ENCODE assay signal across 31 mouse cellular contexts in genomic region chr5:103992831-103993230, GRCm38 (mm10). TPM values are rescaled to one million over a fixed set of nuclear protein-coding genes. Genes with fewer than 3 reads are reported as not detected.
"Had no signal": no experiment of that assay in that cellular context is flagged by ENCODE, and none has a peak within 500 bp of the region (broad histone marks: within the 10 kb centered on the region; RNA-seq: fewer than 3 reads in every experiment).

No protein-coding gene starts in this region.

- DNase-seq: gastrocnemius, adult 2 months; gastrocnemius, postnatal 10 days; gastrocnemius, postnatal 25 days; heart, postnatal 14 days; heart, postnatal 4 days; kidney, adult 18-20 months; kidney, adult 8-10 months; kidney, postnatal 10 days; kidney, postnatal 25 days; kidney, postnatal 4 days; liver; liver, embryonic 13.5 days had no signal

- H3K27me3 ChIP-seq: heart, embryonic 12.5 days; hindbrain, embryonic 12.5 days; limb, embryonic 12.5 days; liver, embryonic 13.5 days; liver, embryonic 15.5 days had no signal

- H3K4me2 ChIP-seq: heart, embryonic 12.5 days; hindbrain, embryonic 12.5 days; hindbrain, embryonic 14.5 days; limb, embryonic 12.5 days; liver, embryonic 11.5 days; liver, embryonic 13.5 days; liver, embryonic 15.5 days had no signal

- H3K27ac ChIP-seq: gastrocnemius, adult 2 months; heart, adult 2 months; hindbrain, embryonic 10.5 days; hindbrain, embryonic 12.5 days; hindbrain, embryonic 14.5 days; layer of hippocampus, adult 2 months; left cerebral cortex, adult 2 months; limb, embryonic 10.5 days; limb, embryonic 12.5 days; liver, embryonic 13.5 days; liver, embryonic 15.5 days had no signal

- H3K36me3 ChIP-seq: hindbrain, embryonic 10.5 days; hindbrain, embryonic 12.5 days had no signal

- ATAC-seq: hindbrain, embryonic 16.5 days; inflammation-experienced regulatory T-cells, adult 6 months; intestine, embryonic 16.5 days had no signal

- H3K4me3 ChIP-seq: gastrocnemius, adult 2 months; heart, adult 2 months; heart, embryonic 12.5 days; hindbrain, embryonic 10.5 days; hindbrain, embryonic 12.5 days; layer of hippocampus, adult 2 months; left cerebral cortex, adult 2 months; limb, embryonic 10.5 days; limb, embryonic 12.5 days; liver, embryonic 13.5 days; liver, embryonic 15.5 days had no signal

- H3K4me1 ChIP-seq: heart, embryonic 12.5 days; hindbrain, embryonic 10.5 days; hindbrain, embryonic 12.5 days; limb, embryonic 10.5 days; limb, embryonic 12.5 days had no signal

- H3K9me3 ChIP-seq: heart, embryonic 12.5 days; hindbrain, embryonic 10.5 days; hindbrain, embryonic 12.5 days; limb, embryonic 10.5 days; limb, embryonic 12.5 days; liver, embryonic 13.5 days; liver, embryonic 15.5 days had no signal

- H3K9ac ChIP-seq: heart, embryonic 12.5 days; hindbrain, embryonic 12.5 days; hindbrain, embryonic 14.5 days; limb, embryonic 12.5 days; liver, embryonic 13.5 days; liver, embryonic 15.5 days had no signal

RNA-seq across cellular contexts. Expression of gene Hsd17b13, which starts 15.6 kb away (rescaled TPM):
- total RNA-seq: gastrocnemius, adult 2 months; gastrocnemius, postnatal 25 days; granulocyte monocyte progenitor cell, adult 5-6 weeks; heart, adult 2 months; heart, postnatal 14 days; layer of hippocampus, adult 2 months; layer of hippocampus, postnatal 10 days; layer of hippocampus, postnatal 25 days had no signal
- polyA plus RNA-seq: heart, adult 2 months; heart, embryonic 12.5 days; heart, embryonic 14.5 days; hindbrain, embryonic 10.5 days; hindbrain, embryonic 12.5 days; hindbrain, embryonic 14.5 days; hindbrain, embryonic 16.5 days; inflammation-experienced regulatory T-cells, adult 6 months; kidney, embryonic 14.5 days; limb, embryonic 10.5 days; limb, embryonic 12.5 days had no signal
